20 mouse cellular contexts compared by ENCODE assay signal in the genomic region with DNA sequence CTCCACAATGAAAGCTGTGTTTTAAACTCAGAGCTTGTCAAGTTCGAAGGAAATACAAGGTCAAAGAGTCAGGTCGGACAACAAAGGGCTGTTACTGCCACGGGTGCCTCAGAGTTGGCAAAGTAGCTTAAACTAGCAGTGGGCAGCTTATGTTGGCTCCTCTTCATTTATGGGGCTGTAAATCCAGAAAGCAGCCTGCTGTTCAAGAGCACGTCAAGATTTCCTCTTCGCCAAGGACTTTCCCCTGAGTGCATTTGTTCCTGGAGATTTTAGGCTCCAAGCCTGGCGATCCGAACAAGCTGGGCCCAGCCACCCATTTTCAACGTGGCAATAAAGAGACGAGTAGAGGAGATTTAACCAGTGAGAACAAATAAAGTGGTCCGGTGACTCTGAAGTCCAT. TPM values are rescaled to one million over a fixed set of nuclear protein-coding genes. Genes with fewer than 3 reads are reported as not detected.
DNase-seq lines count a peak whose midpoint lies in the region; ATAC-seq and TF ChIP-seq lines count a peak whose summit lies in the region.
"Had no signal": no experiment of that assay in that cellular context is flagged by ENCODE, and none has a peak within 500 bp of the region (broad histone marks: within the 10 kb centered on the region; RNA-seq: fewer than 3 reads in every experiment).

No protein-coding gene starts in this region.

- no peak overlapping the region for H3K9ac ChIP-seq in heart, adult 2 months (ENCODE audit: low read depth, low read length)
- no peak overlapping the region for H3K9ac ChIP-seq in limb, embryonic 13.5 days
- H3K9ac ChIP-seq: hindbrain, embryonic 12.5 days; liver, embryonic 14.5 days; lung, embryonic 15.5 days had no signal

- WGBS in heart, adult 2 months: 44% methylated on average over 10 of the region's 10 CpGs
- WGBS in limb, embryonic 13.5 days: 23% methylated on average over 10 of the region's 10 CpGs

- no peak for TF ChIP-seq EP300 in heart, adult 2 months (IDR thresholded peaks at IDR 0.05; ENCODE audit: insufficient read depth, low read depth, low read length)

- no peak for TF ChIP-seq CTCF in heart, adult 2 months (IDR thresholded peaks at IDR 0.05)
- TF ChIP-seq CTCF in E14TG2a.4 (conservative IDR thresholded peaks at IDR 0.05; ENCODE audit: low read length): no peak

- no peaks in the 10 kb centered on the region for H3K79me2 ChIP-seq in heart, adult 2 months (replicated peaks; ENCODE audit: control insufficient read depth, insufficient read depth, low read length)

- H3K27me3 ChIP-seq in heart, adult 2 months (ENCODE audit: control insufficient read depth, insufficient read depth, low read length): no peaks in the 10 kb centered on the region
- H3K27me3 ChIP-seq in E14TG2a.4 (ENCODE audit: insufficient read depth, low read length): no peaks in the 10 kb centered on the region
- no peaks in the 10 kb centered on the region for H3K27me3 ChIP-seq in limb, embryonic 13.5 days
- H3K27me3 ChIP-seq: hindbrain, embryonic 12.5 days; lung, embryonic 15.5 days; Patski had no signal

- TF ChIP-seq POLR2A in heart, adult 2 months (IDR thresholded peaks at IDR 0.05; ENCODE audit: insufficient read depth, low read depth, low read length): no peak

- no peak for ATAC-seq in limb, embryonic 13.5 days (ENCODE audit: low FRiP score, low read depth)
- ATAC-seq: forebrain, embryonic 16.5 days; inflammation-experienced regulatory T-cells, adult 6 months; Patski had no signal

- H3K36me3 ChIP-seq in heart, adult 2 months (ENCODE audit: control insufficient read depth, insufficient read depth, low read length): peaks cover 2% of the 10 kb centered on the region; the same call in 1 of the 2 replicates
- no peaks in the 10 kb centered on the region for H3K36me3 ChIP-seq in E14TG2a.4 (ENCODE audit: insufficient read depth, low read length)
- no peaks in the 10 kb centered on the region for H3K36me3 ChIP-seq in limb, embryonic 13.5 days
- H3K36me3 ChIP-seq: hindbrain, embryonic 12.5 days; lung, embryonic 15.5 days; midbrain, embryonic 10.5 days had no signal

- intact Hi-C loops in heart, adult 2 months (cut with DNase I): no loop called here
- intact Hi-C loops in heart, postnatal 25 days (cut with DNase I): no loop called here

- no peak for DNase-seq in heart, adult 2 months
- DNase-seq in heart, postnatal 25 days (ENCODE audit: low spot score): no peak
- DNase-seq in adrenal gland, postnatal 14 days: peak; percentile 35
- DNase-seq in cerebellum, postnatal 4 days (ENCODE audit: low spot score in 2 of 2): no peak
- no peak for DNase-seq in Muller cell, postnatal 12 days (ENCODE audit: inconsistent ontology term)
- DNase-seq: cerebellum, adult 9-10 months; gastrocnemius, postnatal 14 days; lung, postnatal 4 days; right cerebral cortex, postnatal 4 days; thymus, adult 18-20 months; thymus, postnatal 4 days had no signal

- no peaks in the 10 kb centered on the region for H3K9me3 ChIP-seq in E14TG2a.4 (ENCODE audit: low read length)
- H3K9me3 ChIP-seq in limb, embryonic 13.5 days: peaks cover 9% of the 10 kb centered on the region; the same call in 1 of the 2 replicates
- H3K9me3 ChIP-seq: hindbrain, embryonic 12.5 days; lung, embryonic 15.5 days; midbrain, embryonic 10.5 days had no signal

- H3K4me2 ChIP-seq in limb, embryonic 13.5 days (replicated peaks): peak overlapping the region; percentile 11; the same call in 1 of the 2 replicates
- H3K4me2 ChIP-seq: hindbrain, embryonic 12.5 days; lung, embryonic 15.5 days had no signal

- H3K4me1 ChIP-seq in heart, adult 2 months (ENCODE audit: control insufficient read depth, insufficient read depth, low read length): peaks cover 1% of the 10 kb centered on the region; the same call in 1 of the 2 replicates
- peaks cover 39% of the 10 kb centered on the region for H3K4me1 ChIP-seq in E14TG2a.4 (replicated peaks; ENCODE audit: low read depth, low read length)
- peaks cover 25% of the 10 kb centered on the region for H3K4me1 ChIP-seq in limb, embryonic 13.5 days

- no peak overlapping the region for H3K4me3 ChIP-seq in heart, adult 2 months
- 0 out of 2 replicates have a peak overlapping the region, but pooled peaks have one; percentile 1 for H3K4me3 ChIP-seq in E14TG2a.4 (replicated peaks; ENCODE audit: low read length)
- H3K4me3 ChIP-seq in limb, embryonic 13.5 days: no peak overlapping the region
- H3K4me3 ChIP-seq: hindbrain, embryonic 12.5 days; lung, embryonic 15.5 days; midbrain, embryonic 10.5 days had no signal

- peak overlapping the region; percentile 64 for H3K27ac ChIP-seq in heart, adult 2 months
- no peak overlapping the region for H3K27ac ChIP-seq in limb, embryonic 13.5 days
- H3K27ac ChIP-seq: hindbrain, embryonic 12.5 days; liver, embryonic 14.5 days; lung, embryonic 15.5 days; midbrain, embryonic 10.5 days had no signal

RNA-seq across cellular contexts. Expression of a gene that starts 9.8 kb away (rescaled TPM):
- 10 to 100 TPM; 57.7 to 62.9 TPM for total RNA-seq in heart, adult 2 months (2021)
- polyA plus RNA-seq in heart, adult 2 months (2012; rRNA removed): 26.6 and 54.2 TPM in 2 replicates
- 10 to 100 TPM; 58.8 to 60.8 TPM for total RNA-seq in heart, postnatal 25 days (2021)
- 61.7 and 63.8 TPM in 2 replicates for total RNA-seq in adrenal gland, postnatal 14 days (2021)
- 49.7 and 57.3 TPM in 2 replicates for polyA plus RNA-seq in limb, embryonic 13.5 days (2015; fragmentation: Nextera tagmentation; extraction: Ambion mirVana)
